ENCODE assay signal across 8 mouse cellular contexts in the genomic region with DNA sequence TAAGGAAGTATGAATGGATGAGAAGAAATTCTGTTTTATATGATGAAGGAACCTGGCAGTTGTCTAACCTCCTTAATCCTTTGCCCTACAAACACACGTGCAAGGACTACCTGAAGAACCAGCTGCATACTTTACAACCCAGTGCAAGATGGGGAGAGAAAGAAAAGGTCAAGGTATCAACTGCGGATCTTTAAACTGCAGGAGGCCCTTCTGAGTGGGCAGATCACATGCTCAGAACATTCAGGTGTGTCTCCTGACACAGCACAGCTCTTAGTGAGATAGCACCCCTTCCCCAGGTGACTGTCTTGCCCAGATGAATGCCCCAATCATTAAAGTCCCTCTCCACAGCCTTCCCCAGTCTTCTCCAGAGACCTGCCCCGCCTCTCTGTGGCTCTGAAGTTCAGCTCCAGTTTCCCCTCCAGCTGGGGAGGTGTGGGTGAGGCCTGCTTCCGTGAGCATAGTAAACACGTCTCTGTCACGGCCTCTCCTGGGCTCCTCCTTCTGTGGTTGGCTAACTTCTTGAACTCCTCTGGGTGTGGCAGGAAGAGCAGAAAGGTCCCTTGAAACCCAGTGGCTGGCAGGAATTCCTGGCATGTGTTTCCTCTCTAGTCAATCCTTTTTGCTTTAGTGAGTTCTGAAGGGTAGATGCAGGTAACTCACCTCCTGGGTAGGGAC. TPM values are rescaled to one million over a fixed set of nuclear protein-coding genes. Genes with fewer than 3 reads are reported as not detected.
DNase-seq lines count a peak whose midpoint lies in the region; ATAC-seq lines count a peak whose summit lies in the region.

No protein-coding gene starts in this region.

- no peak overlapping the region for H3K9ac ChIP-seq in heart, embryonic 16.5 days (ENCODE audit: low read length)
- H3K9ac ChIP-seq in heart, embryonic 11.5 days (ENCODE audit: low read depth, low read length), result no peak overlapping the region

- H3K36me3 ChIP-seq in heart, embryonic 16.5 days (ENCODE audit: control insufficient read depth, insufficient read depth), result no peaks in the 10 kb centered on the region
- H3K36me3 ChIP-seq in heart, embryonic 11.5 days (ENCODE audit: control insufficient read depth, insufficient read depth, low read length), result no peaks in the 10 kb centered on the region

- no peaks in the 10 kb centered on the region for H3K27me3 ChIP-seq in heart, embryonic 16.5 days (ENCODE audit: control insufficient read depth, insufficient read depth, low read length)
- no peaks in the 10 kb centered on the region for H3K27me3 ChIP-seq in heart, embryonic 11.5 days (ENCODE audit: control insufficient read depth, insufficient read depth, low read length)

- H3K4me1 ChIP-seq in heart, embryonic 16.5 days (ENCODE audit: control insufficient read depth, insufficient read depth, low read length), result peaks cover 2% of the 10 kb centered on the region; the same call in 1 of the 2 replicates
- no peaks in the 10 kb centered on the region for H3K4me1 ChIP-seq in heart, embryonic 11.5 days (ENCODE audit: control insufficient read depth, insufficient read depth, low read length)

- no peak overlapping the region for H3K4me2 ChIP-seq in heart, embryonic 16.5 days (ENCODE audit: low read depth, low read length)
- H3K4me2 ChIP-seq in heart, embryonic 11.5 days, result no peak overlapping the region

- no peak overlapping the region for H3K27ac ChIP-seq in heart, embryonic 16.5 days (ENCODE audit: low read length)
- H3K27ac ChIP-seq in heart, embryonic 11.5 days (ENCODE audit: low read depth, low read length), result no peak overlapping the region

- WGBS in heart, embryonic 16.5 days, result 35% methylated on average over 6 of the region's 6 CpGs
- WGBS in heart, embryonic 11.5 days (ENCODE audit: insufficient replicate concordance), result 36% methylated on average over 6 of the region's 6 CpGs

- ATAC-seq in heart, embryonic 16.5 days (replicated peaks; ENCODE audit: extremely low read depth, insufficient read depth, low FRiP score), result 0 out of 2 replicates have a peak, but pooled peaks have one; percentile 32
- ATAC-seq in heart, embryonic 11.5 days (replicated peaks; ENCODE audit: insufficient number of reproducible peaks, low FRiP score, low TSS enrichment), result no peak

- no peaks in the 10 kb centered on the region for H3K9me3 ChIP-seq in heart, embryonic 16.5 days (replicated peaks; ENCODE audit: control insufficient read depth, low read length)
- no peaks in the 10 kb centered on the region for H3K9me3 ChIP-seq in heart, embryonic 11.5 days (replicated peaks; ENCODE audit: control insufficient read depth, low read length)

- DNase-seq in kidney, adult 18-20 months, result peak; percentile 22
- peak; percentile 85 for DNase-seq in lung, postnatal 36 days
- DNase-seq in urinary bladder, postnatal 14 days (ENCODE audit: low spot score), result peak; percentile 78
- DNase-seq in right cerebral cortex, postnatal 10 days (ENCODE audit: low spot score in 2 of 2), result no peak
- no peak for DNase-seq in frontal cortex, postnatal 10 days (ENCODE audit: low spot score in 2 of 2)
- DNase-seq in neural tube, embryonic 10.5 days (ENCODE audit: extremely low spot score, low spot score), result no peak

- no peak overlapping the region for H3K4me3 ChIP-seq in heart, embryonic 16.5 days (ENCODE audit: low read length)
- no peak overlapping the region for H3K4me3 ChIP-seq in heart, embryonic 11.5 days (ENCODE audit: low read depth, low read length)

RNA-seq across cellular contexts. Expression of a gene that starts 32.5 kb away (rescaled TPM):
- 18.1 and 18.3 TPM in 2 replicates for polyA plus RNA-seq in heart, embryonic 16.5 days (2015; fragmentation: Nextera tagmentation; extraction: Ambion mirVana)
- polyA plus RNA-seq in heart, embryonic 11.5 days (2014; fragmentation: Nextera tagmentation; extraction: Ambion mirVana), result 11.2 and 12.0 TPM in 2 replicates

RNA-seq across cellular contexts. Expression of a gene that starts 50.3 kb away (rescaled TPM):
- polyA plus RNA-seq in heart, embryonic 16.5 days (2015; fragmentation: Nextera tagmentation; extraction: Ambion mirVana), result 11.3 and 11.8 TPM in 2 replicates
- 6.7 and 8.8 TPM in 2 replicates for polyA plus RNA-seq in heart, embryonic 11.5 days (2014; fragmentation: Nextera tagmentation; extraction: Ambion mirVana)

Comparison
In these comparisons a context has a peak if more than half of its experiments do, and no peak if none do; other contexts are left out.
1. DNase-seq: peak in kidney, adult 18-20 months (single experiment), lung, postnatal 36 days (single experiment) and urinary bladder, postnatal 14 days (single experiment); none in right cerebral cortex, postnatal 10 days (0 of 2), frontal cortex, postnatal 10 days (0 of 2) and neural tube, embryonic 10.5 days (single experiment).